Mouse (Mus musculus) hindbrain, embryonic 12.5 days (tissue): ENCODE data around the gene Mrpl50. TPM values are rescaled to one million over a fixed set of nuclear protein-coding genes. Genes with fewer than 3 reads are reported as not detected.
"Not testable (repeated sequence)": the region's sequence is repeated elsewhere in the genome, so short reads cannot be mapped to it uniquely, and the experiment has no call there.

Experiments used
- ATAC-seq: fragments of 200-750 bp; cut with Nextera tagmentation; 2 replicates; pipeline ENCODE4 v1.8.0; 2017; ENCODE audit warnings: moderate TSS enrichment; ENCODE audit not compliant: low FRiP score
- H3K27ac ChIP-seq: fragments of 300-500 bp; sonication (generic); 2 replicates; pipeline ENCODE4 v1.5.1; 2016; ENCODE audit warnings: mild to moderate bottlenecking
- H3K27me3 ChIP-seq: fragments of 300-500 bp; sonication (generic); 2 replicates; pipeline ENCODE4 v1.6.1; 2016; ENCODE audit warnings: mild to moderate bottlenecking
- H3K36me3 ChIP-seq: fragments of 300-500 bp; sonication (generic); 2 replicates; pipeline ENCODE4 v1.6.1; 2016; ENCODE audit warnings: mild to moderate bottlenecking
- H3K4me1 ChIP-seq: fragments of 300-500 bp; sonication (generic); 2 replicates; pipeline ENCODE4 v1.6.1; 2016
- H3K4me2 ChIP-seq: fragments of 300-500 bp; sonication (generic); replicated peaks from 2 replicates; pipeline ENCODE4 v1.6.1; 2016; ENCODE audit warnings: mild to moderate bottlenecking
- H3K4me3 ChIP-seq: fragments of 300-500 bp; sonication (generic); 2 replicates; pipeline ENCODE4 v1.5.1; 2016; ENCODE audit warnings: mild to moderate bottlenecking
- H3K9ac ChIP-seq: fragments of 300-500 bp; sonication (generic); 2 replicates; pipeline ENCODE4 v1.6.1; 2016; ENCODE audit warnings: mild to moderate bottlenecking, moderate library complexity
- H3K9me3 ChIP-seq: fragments of 300-500 bp; sonication (generic); replicated peaks from 2 replicates; pipeline ENCODE4 v1.6.1; 2016; ENCODE audit warnings: mild to moderate bottlenecking
- WGBS: fragments of 180-500 bp; shearing (Covaris S2); methylation state at CpG from one replicate; pipeline ENCODE4 v1.1.7; 2016; 5-methylcytosine and 5-hydroxymethylcytosine counted together
- polyA plus RNA-seq: library from polyadenylated mRNA; unstranded; fragments of >200 nt; fragmentation: Nextera tagmentation; extraction: Ambion mirVana; gene quantifications from 2 replicates; pipeline ENCODE4 v1.2.1, GENCODE M21; 2016

The Mrpl50 gene
- polyA plus RNA-seq, 1 experiment from 2014 or later = 80.7 TPM

GRCm38 (mm10) chr4:49485934-49486650 lies 34.8 kb downstream of the Mrpl50 start:
- not testable (repeated sequence) for H3K9ac ChIP-seq, H3K4me1 ChIP-seq, H3K27ac ChIP-seq, H3K9me3 ChIP-seq, H3K27me3 ChIP-seq, H3K36me3 ChIP-seq, H3K4me3 ChIP-seq, ATAC-seq, H3K4me2 ChIP-seq
- 72% methylated on average over 3 of the region's 3 CpGs for WGBS

- no peaks in the 10 kb centered on the region for H3K4me1 ChIP-seq
- no peak for ATAC-seq
- no peaks in the 10 kb centered on the region for H3K9me3 ChIP-seq
- H3K27ac ChIP-seq = no peak overlapping the region
- H3K36me3 ChIP-seq = no peaks in the 10 kb centered on the region
- H3K4me2 ChIP-seq = no peak overlapping the region
- no peak overlapping the region for H3K9ac ChIP-seq
- no peaks in the 10 kb centered on the region for H3K27me3 ChIP-seq
- H3K4me3 ChIP-seq = no peak overlapping the region
These were observed 35.5 kb downstream of the Mrpl50 start for GRCm38 (mm10) chr4:49485442-49485841.

DNA sequence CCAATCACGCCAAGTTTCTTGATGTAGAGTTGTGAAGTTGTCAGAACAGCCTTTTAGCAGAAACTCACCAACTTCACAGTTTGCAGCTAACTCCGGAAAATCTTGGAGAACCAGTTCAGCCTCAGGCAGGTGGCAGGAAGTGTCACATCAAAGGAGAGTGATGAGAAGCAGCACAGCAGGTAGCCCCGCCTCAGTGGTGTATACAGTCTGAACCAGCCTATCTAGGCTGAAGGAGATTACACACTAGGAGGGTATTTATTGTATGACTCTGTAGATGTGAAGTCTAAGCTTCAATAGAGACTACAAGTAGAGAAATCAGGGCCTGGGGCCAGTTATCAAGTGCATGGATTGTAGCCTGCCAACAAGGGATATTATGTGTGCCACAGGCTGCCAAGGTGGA lies 40.0 kb downstream of the Mrpl50 start:
- Histone ChIP-seq H3K4me1 (peaks cover 3% of the 10 kb centered on the region; the same call in 1 of the 2 replicates), H3K9me3 (no peaks in the 10 kb centered on the region), H3K27ac (no peak overlapping the region), H3K9ac (no peak overlapping the region), H3K4me3 (no peak overlapping the region), H3K4me2 (no peak overlapping the region), H3K36me3 (no peaks in the 10 kb centered on the region), H3K27me3 (no peaks in the 10 kb centered on the region)
- ATAC-seq = no peak
- 46% methylated on average over 3 of the region's 3 CpGs for WGBS

DNA sequence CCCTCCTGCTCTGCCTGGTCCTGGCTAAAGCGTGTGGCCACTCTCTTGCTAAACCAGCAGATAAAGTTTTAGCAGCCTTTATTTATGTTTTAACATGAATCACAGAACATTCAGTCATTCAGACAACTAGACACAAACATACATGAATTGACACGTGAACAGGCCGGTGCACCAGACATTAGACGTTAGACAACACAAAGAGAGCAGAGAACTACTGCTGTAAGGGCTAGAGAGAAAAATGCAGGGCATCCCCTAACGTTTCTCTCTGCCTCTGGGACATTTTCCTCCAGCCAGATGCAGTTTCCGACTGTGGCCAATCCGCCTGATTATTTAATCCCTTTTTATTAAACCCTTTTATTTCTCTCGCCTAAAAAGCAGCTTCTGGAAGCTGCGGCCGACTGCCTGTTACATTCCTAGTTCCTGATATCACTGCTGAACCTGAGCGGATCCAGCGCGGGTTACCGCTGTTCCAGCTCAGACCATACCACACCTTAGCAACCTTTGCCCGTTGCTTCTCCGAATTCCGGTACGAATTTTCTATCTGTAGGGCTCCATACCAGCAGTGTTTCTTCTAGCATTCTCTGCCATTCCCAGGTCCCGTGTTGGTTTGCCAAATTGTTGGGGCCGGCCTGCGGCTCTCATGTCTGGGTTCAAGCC lies 40.7 kb downstream of the Mrpl50 start:
- peak overlapping the region; percentile 20; the same call in 1 of the 2 replicates for H3K4me2 ChIP-seq
- 29% methylated on average over 21 of the region's 21 CpGs for WGBS
- H3K9ac ChIP-seq = no peak overlapping the region
- H3K27me3 ChIP-seq = no peaks in the 10 kb centered on the region
- H3K36me3 ChIP-seq = no peaks in the 10 kb centered on the region
- no peak for ATAC-seq
- H3K27ac ChIP-seq = no peak overlapping the region
- H3K4me3 ChIP-seq = no peak overlapping the region
- H3K9me3 ChIP-seq = no peaks in the 10 kb centered on the region
- H3K4me1 ChIP-seq = peaks cover 3% of the 10 kb centered on the region; the same call in 1 of the 2 replicates

DNA sequence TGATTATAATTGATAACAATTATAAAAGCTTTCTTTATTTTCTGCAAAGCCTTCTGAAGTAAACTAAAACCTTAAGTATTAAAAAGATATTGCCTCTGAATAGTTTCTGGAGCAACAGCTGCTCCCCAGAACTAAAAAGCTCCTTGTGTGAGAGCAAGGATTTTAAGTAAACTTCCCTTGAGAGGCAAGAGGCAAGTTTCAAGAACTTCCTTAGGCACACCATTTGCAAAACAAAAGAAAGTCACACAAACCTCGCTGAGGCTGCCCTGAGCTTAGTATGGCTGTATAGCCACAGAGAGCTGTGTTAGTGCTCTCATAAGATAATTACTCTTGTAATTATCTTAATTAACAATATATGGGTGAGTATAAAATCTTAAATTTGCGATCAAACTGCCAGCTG lies 41.9 kb downstream of the Mrpl50 start:
- not testable (repeated sequence) for H3K9me3 ChIP-seq, H3K36me3 ChIP-seq, H3K27ac ChIP-seq, H3K27me3 ChIP-seq, H3K4me3 ChIP-seq, ATAC-seq, H3K4me1 ChIP-seq, H3K9ac ChIP-seq, H3K4me2 ChIP-seq
- 14% methylated on average over 2 of the region's 2 CpGs for WGBS

DNA sequence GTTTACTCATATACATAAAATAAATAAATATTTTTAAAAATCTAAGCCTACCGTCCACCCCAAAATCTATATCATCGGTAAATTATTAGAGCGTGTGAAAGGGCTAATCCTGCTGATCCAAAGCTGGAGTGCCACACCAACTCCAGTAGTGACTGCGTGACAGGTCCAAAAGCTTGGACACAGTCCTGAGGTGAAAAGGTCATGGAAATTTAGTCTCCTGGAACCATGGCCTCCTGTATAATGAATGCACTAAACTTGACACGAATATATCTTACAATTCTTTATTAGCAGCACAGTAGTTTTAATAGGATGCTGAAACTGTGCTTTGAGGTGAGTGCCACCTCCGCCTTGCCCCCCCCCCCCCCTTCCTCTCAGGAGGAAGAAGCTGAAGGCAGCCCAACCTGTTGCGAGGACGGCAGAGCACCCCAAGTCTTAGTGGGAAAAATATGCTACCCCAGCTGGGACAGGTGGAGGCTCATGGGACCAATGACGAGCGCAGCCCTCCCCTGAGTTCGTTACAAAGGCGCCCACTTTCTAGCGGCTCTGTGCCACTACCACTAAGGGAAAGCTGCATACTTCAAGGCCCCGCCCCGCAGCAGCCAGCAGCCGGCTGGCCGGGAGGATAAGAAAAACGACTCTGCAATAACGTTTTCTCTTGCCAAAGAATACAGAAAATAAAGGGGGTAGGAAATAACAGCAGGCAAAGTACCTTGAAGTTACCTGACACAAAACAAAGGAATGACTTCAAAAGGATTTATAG lies 42.6 kb downstream of the Mrpl50 start:
- H3K4me2 ChIP-seq = peak overlapping the region; percentile 50
- H3K36me3 ChIP-seq = no peaks in the 10 kb centered on the region
- H3K27me3 ChIP-seq = no peaks in the 10 kb centered on the region
- no peak overlapping the region for H3K27ac ChIP-seq
- ATAC-seq = 0 out of 2 replicates have a peak, but pooled peaks have one; percentile 43
- peaks cover 3% of the 10 kb centered on the region; the same call in 1 of the 2 replicates for H3K4me1 ChIP-seq
- WGBS = 20% methylated on average over 19 of the region's 19 CpGs
- no peaks in the 10 kb centered on the region for H3K9me3 ChIP-seq
- H3K4me3 ChIP-seq = peak overlapping the region; percentile 10; the same call in 1 of the 2 replicates
- H3K9ac ChIP-seq = no peak overlapping the region

DNA sequence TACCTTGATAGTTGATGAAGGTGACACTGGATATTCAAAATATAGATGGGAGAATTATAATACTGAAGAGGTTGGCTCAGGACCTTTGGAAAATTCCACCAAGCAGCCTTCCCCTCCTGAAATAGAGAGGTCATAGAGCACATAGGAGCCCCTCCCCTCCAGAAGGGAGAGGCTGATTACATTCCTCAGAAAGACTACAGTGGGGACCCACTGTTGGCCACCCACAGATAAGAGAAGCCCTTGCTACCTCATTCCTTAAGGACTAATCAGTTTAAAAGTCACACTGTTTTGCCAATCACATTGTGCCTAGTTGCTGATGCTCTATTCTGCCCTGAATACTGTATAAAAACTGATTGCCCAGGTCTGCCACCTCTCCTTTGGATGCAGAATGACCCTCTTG lies 46.3 kb downstream of the Mrpl50 start:
- no peak overlapping the region for H3K4me2 ChIP-seq
- H3K27me3 ChIP-seq = no peaks in the 10 kb centered on the region
- H3K4me1 ChIP-seq = peaks cover 3% of the 10 kb centered on the region; the same call in 1 of the 2 replicates
- no peak overlapping the region for H3K9ac ChIP-seq
- no peak for ATAC-seq
- H3K36me3 ChIP-seq = no peaks in the 10 kb centered on the region
- no peak overlapping the region for H3K27ac ChIP-seq
- no peaks in the 10 kb centered on the region for H3K9me3 ChIP-seq
- no peak overlapping the region for H3K4me3 ChIP-seq

- Histone ChIP-seq H3K36me3 (no peaks in the 10 kb centered on the region), H3K4me2 (no peak within 1 kb of the TSS), H3K27me3 (no peaks in the 10 kb centered on the region), H3K9me3 (no peaks in the 10 kb centered on the region), H3K4me1 (peaks cover 3% of the 10 kb centered on the region; the same call in 1 of the 2 replicates), H3K4me3 (no peak within 1 kb of the TSS), H3K27ac (no peak within 1 kb of the TSS), H3K9ac (no peak within 1 kb of the TSS)
- ATAC-seq = no peak
- 54% methylated on average over 3 of the region's 3 CpGs for WGBS
These were observed 47.3 kb downstream of the Mrpl50 start, which contains the start of gene Acnat1 for GRCm38 (mm10) chr4:49473435-49474100. Acnat1 (minus strand) TSS chr4:49473912.

DNA sequence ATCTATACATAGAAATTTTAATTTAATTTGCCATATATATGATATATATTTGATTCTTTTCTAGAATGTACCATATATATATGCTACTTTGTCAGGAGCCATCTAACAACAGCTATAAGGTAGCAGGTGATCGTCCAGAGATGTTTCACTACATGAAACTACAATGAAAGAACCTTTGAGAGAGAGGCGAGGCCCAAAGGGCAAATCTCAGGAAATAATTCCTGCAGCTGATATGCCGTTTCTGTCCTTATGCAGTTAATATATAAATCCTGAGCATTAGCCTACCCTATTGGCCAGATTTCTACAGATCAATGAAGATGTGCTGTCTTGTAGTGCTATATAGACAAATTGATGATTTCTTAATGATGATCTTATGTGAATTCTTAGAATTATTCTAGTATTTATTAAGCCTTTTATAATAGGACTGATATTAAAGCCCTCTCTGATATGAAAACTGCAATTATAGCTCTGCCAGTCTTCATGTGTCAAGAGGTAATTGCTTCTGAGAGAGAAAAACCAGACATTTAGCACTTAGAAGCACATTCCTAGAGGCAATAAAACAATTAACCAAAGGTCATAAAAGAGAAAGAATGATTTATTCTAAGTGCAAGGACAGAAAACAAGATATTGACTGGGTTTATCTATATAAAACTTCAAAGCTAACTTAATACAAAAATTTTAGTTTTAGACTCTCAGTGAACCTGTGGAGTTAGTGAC lies 51.3 kb downstream of the Mrpl50 start:
- Histone ChIP-seq H3K9ac (no peak overlapping the region), H3K4me2 (no peak overlapping the region), H3K9me3 (0 out of 2 replicates have a peak, but pooled peaks cover 3% of the 10 kb centered on the region), H3K4me3 (no peak overlapping the region), H3K27me3 (no peaks in the 10 kb centered on the region), H3K36me3 (no peaks in the 10 kb centered on the region), H3K4me1 (no peaks in the 10 kb centered on the region), H3K27ac (no peak overlapping the region)
- 86% methylated on average over 3 of the region's 3 CpGs for WGBS
- no peak for ATAC-seq

DNA sequence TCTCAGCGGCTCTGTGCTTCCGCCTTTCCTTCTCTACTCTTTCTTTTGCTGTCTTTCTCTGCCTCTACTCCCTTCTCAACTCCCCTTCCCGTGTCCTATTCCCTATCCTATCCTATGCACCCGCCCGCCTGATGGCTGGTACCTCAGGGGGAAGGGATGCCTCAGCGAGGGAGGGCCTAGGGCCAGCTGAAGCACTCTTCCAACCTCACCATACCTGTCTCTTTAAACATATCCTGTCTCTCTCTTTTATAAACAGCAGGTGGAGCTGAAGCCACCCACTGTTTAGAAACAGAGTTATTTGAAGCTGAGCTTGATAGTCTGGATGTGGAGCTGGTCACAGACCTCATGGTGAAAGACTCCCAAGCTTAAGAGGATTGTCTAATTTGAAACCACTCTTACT lies 53.5 kb downstream of the Mrpl50 start:
- no peaks in the 10 kb centered on the region for H3K36me3 ChIP-seq
- 94% methylated on average over 6 of the region's 6 CpGs for WGBS
- no peak overlapping the region for H3K27ac ChIP-seq
- no peak overlapping the region for H3K4me3 ChIP-seq
- H3K9me3 ChIP-seq = 0 out of 2 replicates have a peak, but pooled peaks cover 3% of the 10 kb centered on the region
- H3K9ac ChIP-seq = no peak overlapping the region
- no peaks in the 10 kb centered on the region for H3K27me3 ChIP-seq
- no peaks in the 10 kb centered on the region for H3K4me1 ChIP-seq
- no peak overlapping the region for H3K4me2 ChIP-seq
- no peak for ATAC-seq
